Mouse (Mus musculus) ES-E14 (cell line): ENCODE measurements around the gene Hist1h4i. TPM values are rescaled to one million over a fixed set of nuclear protein-coding genes. Genes with fewer than 3 reads are reported as not detected.

ENCODE experiments used
- DNase-seq: peaks from one replicate; pipeline ENCODE4 v3.0.0-alpha.2; 2013; ENCODE audit warnings: low read depth, low spot score
- H3K27ac ChIP-seq: 2 replicates; pipeline ENCODE4 v1.5.1; 2012; ENCODE audit warnings: low read depth, mild to moderate bottlenecking, low read length, moderate library complexity, mixed read lengths; ENCODE audit not compliant: poor library complexity, insufficient read depth, severe bottlenecking
- H3K36me3 ChIP-seq: 2 replicates; pipeline ENCODE4 v1.6.1; 2012; ENCODE audit warnings: mild to moderate bottlenecking, low read length, moderate library complexity, mixed read lengths; ENCODE audit not compliant: control insufficient read depth, poor library complexity, insufficient read depth, severe bottlenecking
- H3K4me1 ChIP-seq, 2 experiments: fragments of 150-350 bp in 1 of 2; sonication (generic) in 1 of 2; 2 replicates each; pipeline ENCODE4 v1.6.1; 2012; ENCODE audit warnings: low read length in 2 of 2, mild to moderate bottlenecking in 1 of 2, mixed read lengths in 1 of 2; ENCODE audit not compliant: control insufficient read depth in 2 of 2, insufficient read depth in 2 of 2, poor library complexity in 1 of 2
- H3K4me3 ChIP-seq, 2 experiments: fragments of 150-350 bp in 1 of 2; sonication (generic) in 1 of 2; 2 replicates each; pipeline ENCODE4 v1.5.1; 2012; ENCODE audit warnings: low read length in 2 of 2, low read depth in 1 of 2, mild to moderate bottlenecking in 1 of 2, mixed read lengths in 1 of 2; ENCODE audit not compliant: insufficient read depth in 1 of 2, poor library complexity in 1 of 2, severe bottlenecking in 1 of 2
- H3K9ac ChIP-seq: 2 replicates; pipeline ENCODE4 v1.6.1; 2012; ENCODE audit warnings: low read depth, mild to moderate bottlenecking, low read length, mixed read lengths; ENCODE audit not compliant: poor library complexity, insufficient read depth, severe bottlenecking
- H3K9me3 ChIP-seq: fragments of 150-350 bp; sonication (generic); 2 replicates; pipeline ENCODE4 v1.6.1; 2012; ENCODE audit warnings: low read depth, mild to moderate bottlenecking, low read length; ENCODE audit not compliant: control insufficient read depth, insufficient read depth
- CHD2 ChIP-seq: IDR thresholded peaks from 2 replicates; pipeline ENCODE4 v1.6.1; 2014; ENCODE audit warnings: mild to moderate bottlenecking, low read depth, low read length, inconsistent platforms
- HCFC1 ChIP-seq: IDR thresholded peaks from 2 replicates; pipeline ENCODE4 v1.6.1; 2012; ENCODE audit warnings: low read length, inconsistent platforms, borderline replicate concordance; ENCODE audit not compliant: insufficient read depth
- MAFK ChIP-seq: IDR thresholded peaks from 2 replicates; pipeline ENCODE4 v1.6.1; 2014; ENCODE audit warnings: mild to moderate bottlenecking, low read depth, low read length, inconsistent platforms; ENCODE audit not compliant: insufficient read depth
- ZC3H11A ChIP-seq: IDR thresholded peaks from 2 replicates; pipeline ENCODE4 v1.6.1; 2012; ENCODE audit warnings: low read depth, mild to moderate bottlenecking, inconsistent platforms, low read length, borderline replicate concordance
- ZNF384 ChIP-seq: IDR thresholded peaks from 2 replicates; pipeline ENCODE4 v1.6.1; 2012; ENCODE audit warnings: low read depth, low read length, inconsistent platforms
- in situ Hi-C, 2 experiments: fragments of 600-800 bp; cut with MboI; formaldehyde crosslinking; loops; one replicate each; pipeline ENCODE4 v1.15.1; 2025; ENCODE audit warnings: low sequenced_read_pairs in 2 of 2, inconsistent platforms in 1 of 2; ENCODE audit not compliant: unreplicated experiment in 2 of 2
- total RNA-seq: library from RNA; depleted of rRNA; stranded (reverse); fragments of 300-350 nt; gene quantifications from 2 replicates; pipeline ENCODE4 v1.2.3, GENCODE M21; 2012

Gene Hist1h4i
- total RNA-seq, 1 experiment, result 814 TPM

GRCm38 (mm10) chr13:22051523-22051859 is 10.3 kb upstream of the Hist1h4i start:
- Histone ChIP-seq H3K4me1 (no peaks in the 10 kb centered on the region), H3K36me3 (no peaks in the 10 kb centered on the region), H3K4me3 (peak overlapping the region in 1 of 2 experiments; percentile 83; a peak in 3 of 4 replicates), H3K27ac (no peak overlapping the region), H3K9me3 (no peaks in the 10 kb centered on the region), H3K9ac (no peak overlapping the region)
- TF ChIP-seq ZC3H11A (no peak), MAFK (no peak)
- DNase-seq, result no peak
- in situ Hi-C loops, result loop anchor here in 1 of 2 experiments (10.0 kb wide), 1 partner anchor 1353 kb away; no protein-coding TSS in a partner anchor

GRCm38 (mm10) chr13:22050591-22051522 is 9.7 kb upstream of the Hist1h4i start:
- Histone ChIP-seq H3K27ac (no peak overlapping the region), H3K4me3 (peak overlapping the region; percentile 64 to 83), H3K9ac (peak overlapping the region; percentile 70), H3K4me1 (no peaks in the 10 kb centered on the region), H3K36me3 (no peaks in the 10 kb centered on the region), H3K9me3 (no peaks in the 10 kb centered on the region)
- no peak for TF ChIP-seq ZC3H11A
- TF ChIP-seq HCFC1, result peak; percentile 62; the same call in 1 of the 2 replicates
- TF ChIP-seq CHD2, result no peak; the same call in 1 of the 2 replicates
- TF ChIP-seq MAFK, result peak; percentile 59; the same call in 1 of the 2 replicates
- TF ChIP-seq ZNF384, result no peak
- in situ Hi-C loops, result loop anchor here in 1 of 2 experiments (10.0 kb wide), 1 partner anchor 1354 kb away; no protein-coding TSS in a partner anchor
- peak; percentile 94 for DNase-seq

- Histone ChIP-seq H3K4me3 (peak overlapping the region in 1 of 2 experiments; percentile 4; a peak in 2 of 4 replicates), H3K9ac (no peak overlapping the region), H3K9me3 (no peaks in the 10 kb centered on the region), H3K4me1 (no peaks in the 10 kb centered on the region), H3K36me3 (no peaks in the 10 kb centered on the region), H3K27ac (no peak overlapping the region; the same call in 1 of the 2 replicates)
- in situ Hi-C loops, result loop anchor here (10.0 to 25.0 kb wide), 7 partner anchors 313 to 1712 kb away; partner anchors contain the start of genes Abt1 (in 1 of the 2), Hist1h1a (in 1 of the 2), Hist1h1d (in 1 of the 2) and Hist1h1t (in 1 of the 2)
- DNase-seq, result peak; percentile 69
- TF ChIP-seq HCFC1, result no peak
- TF ChIP-seq ZNF384, result no peak
- no peak for TF ChIP-seq MAFK
- TF ChIP-seq ZC3H11A, result no peak
- TF ChIP-seq CHD2, result no peak
These were observed 8.7 kb upstream of the Hist1h4i start for GRCm38 (mm10) chr13:22049737-22050440.

- in situ Hi-C loops, result loop anchor here (25.0 kb wide), 6 partner anchors 312 to 1713 kb away; partner anchors contain the start of genes Abt1 (in 1 of the 2), Hist1h1a (in 1 of the 2), Hist1h1d (in 1 of the 2) and Hist1h1t (in 1 of the 2)
- no peak overlapping the region for H3K27ac ChIP-seq
- H3K4me1 ChIP-seq, result no peaks in the 10 kb centered on the region
- no peak for DNase-seq
- H3K9ac ChIP-seq, result no peak overlapping the region
- no peak overlapping the region for H3K4me3 ChIP-seq
- no peaks in the 10 kb centered on the region for H3K36me3 ChIP-seq
- TF ChIP-seq ZC3H11A (no peak), CHD2 (no peak), ZNF384 (no peak), HCFC1 (no peak), MAFK (no peak)
- no peaks in the 10 kb centered on the region for H3K9me3 ChIP-seq
These were observed 7.9 kb upstream of the Hist1h4i start for GRCm38 (mm10) chr13:22049041-22049440.
